Mouse (Mus musculus) heart, postnatal 0 days (tissue): ENCODE results near the gene Trpv4.

Experiments used
- CTCF ChIP-seq: IDR thresholded peaks from 2 replicates; pipeline ENCODE4 v1.5.1; 2016; ENCODE audit warnings: antibody characterized with exemption, control low read depth, low read depth
- EP300 ChIP-seq: IDR thresholded peaks from 2 replicates; pipeline ENCODE4 v1.6.1; 2016; ENCODE audit warnings: antibody characterized with exemption, low read depth

GRCm38 (mm10) chr5:114597652-114598051, 60.6 kb downstream of the Trpv4 start:
- TF ChIP-seq CTCF (no peak), EP300 (no peak)
